Mouse (Mus musculus): ENCODE results near the gene Calhm4. TPM values are rescaled to one million over a fixed set of nuclear protein-coding genes. Genes with fewer than 3 reads are reported as not detected.

The Calhm4 gene
- polyA plus RNA-seq, 1 experiment from 2014 or later: not detected

DNA sequence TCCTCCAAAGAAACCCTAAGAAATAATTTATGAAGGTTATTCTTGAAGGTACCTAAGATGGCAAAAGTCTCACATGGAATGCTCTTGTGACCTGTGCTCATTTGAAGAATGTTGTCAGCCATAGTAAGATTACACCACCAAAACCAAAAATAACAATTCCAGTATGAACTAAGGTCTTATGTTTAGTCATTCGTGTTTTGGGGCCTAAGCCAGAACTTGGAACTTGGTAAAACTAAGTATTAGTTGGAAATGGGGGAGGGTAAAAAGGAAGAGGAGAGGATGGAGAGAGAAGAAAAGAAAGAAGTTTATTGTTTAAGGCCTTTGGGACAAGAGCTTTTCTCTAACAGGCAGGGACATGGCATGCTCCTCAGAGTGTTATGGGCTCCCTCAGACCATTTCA, 25.5 kb upstream of the Calhm4 start:
- H3K27me3 ChIP-seq (ENCODE audit: control insufficient read depth, insufficient read depth, low read length): no peaks in the 10 kb centered on the region
- no peaks in the 10 kb centered on the region for H3K9me3 ChIP-seq (ENCODE audit: control insufficient read depth, low read length)
- no peak overlapping the region for H3K27ac ChIP-seq (replicated peaks; ENCODE audit: low read depth, low read length)
- H3K4me2 ChIP-seq (ENCODE audit: low read length): no peak overlapping the region
- WGBS: 73% methylated on average over 1 of the region's 1 CpGs
- DNase-seq: no peak
- H3K4me3 ChIP-seq (replicated peaks; ENCODE audit: low read depth, low read length): no peak overlapping the region
- H3K9ac ChIP-seq (replicated peaks; ENCODE audit: low read length): no peak overlapping the region
- no peak for ATAC-seq (ENCODE audit: low FRiP score, low TSS enrichment)
- no peaks in the 10 kb centered on the region for H3K36me3 ChIP-seq (ENCODE audit: control insufficient read depth, insufficient read depth, low read length)
- no peaks in the 10 kb centered on the region for H3K4me1 ChIP-seq (ENCODE audit: control insufficient read depth, insufficient read depth, low read length)

DNA sequence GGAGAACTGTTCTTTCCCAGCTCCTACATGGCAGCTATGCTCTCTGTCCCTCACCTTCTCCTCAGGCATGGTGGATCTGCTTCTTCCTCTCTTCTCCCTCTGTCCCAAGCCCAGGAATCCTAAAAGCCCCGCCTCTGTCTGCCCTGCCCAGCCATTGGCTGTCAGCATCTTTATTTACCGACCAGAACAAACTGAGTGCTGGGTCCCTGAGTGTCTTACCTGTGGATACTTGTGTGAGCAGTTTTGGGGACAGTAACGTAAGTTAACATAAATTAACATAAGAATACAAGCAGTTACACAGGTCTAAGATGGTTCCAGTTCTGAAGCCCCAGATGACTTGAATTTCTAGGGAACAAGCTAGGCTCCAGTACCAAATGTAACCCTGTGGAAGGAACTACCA, 22.5 kb upstream of the Calhm4 start:
- H3K9me3 ChIP-seq (ENCODE audit: control insufficient read depth, low read length): no peaks in the 10 kb centered on the region
- ATAC-seq (ENCODE audit: low FRiP score, low TSS enrichment) (no peak), DNase-seq (no peak)
- H3K4me2 ChIP-seq (ENCODE audit: low read length): no peak overlapping the region
- H3K27me3 ChIP-seq (ENCODE audit: control insufficient read depth, insufficient read depth, low read length): no peaks in the 10 kb centered on the region
- H3K27ac ChIP-seq (replicated peaks; ENCODE audit: low read depth, low read length): no peak overlapping the region
- 51% methylated on average over 3 of the region's 3 CpGs for WGBS
- no peak overlapping the region for H3K9ac ChIP-seq (replicated peaks; ENCODE audit: low read length)
- H3K4me3 ChIP-seq (replicated peaks; ENCODE audit: low read depth, low read length): no peak overlapping the region
- H3K36me3 ChIP-seq (ENCODE audit: control insufficient read depth, insufficient read depth, low read length): no peaks in the 10 kb centered on the region
- H3K4me1 ChIP-seq (ENCODE audit: control insufficient read depth, insufficient read depth, low read length): no peaks in the 10 kb centered on the region

DNA sequence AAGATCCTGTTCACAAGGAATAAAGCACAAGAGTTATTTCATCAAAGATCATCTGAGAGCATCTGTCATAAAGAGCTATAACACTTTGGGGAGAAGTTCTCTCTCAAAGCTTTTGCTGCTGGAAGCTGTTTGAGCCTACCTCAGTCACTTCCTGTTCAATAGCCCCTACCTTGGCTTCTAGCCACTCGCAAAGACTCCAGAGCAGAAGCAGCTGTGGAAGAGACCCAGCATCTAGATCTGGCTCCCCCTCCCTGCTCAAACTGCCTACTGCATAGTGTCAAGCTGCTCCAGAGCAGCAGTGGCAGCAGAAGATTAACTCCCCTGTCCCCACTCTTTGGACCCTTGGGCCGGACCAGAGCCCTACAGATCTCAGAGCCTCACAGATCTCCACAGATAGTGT, 9.9 kb upstream of the Calhm4 start:
- no peaks in the 10 kb centered on the region for H3K9me3 ChIP-seq (ENCODE audit: control insufficient read depth, low read length)
- no peak overlapping the region for H3K27ac ChIP-seq (replicated peaks; ENCODE audit: low read depth, low read length)
- ATAC-seq (ENCODE audit: low FRiP score, low TSS enrichment) (no peak), DNase-seq (no peak)
- H3K27me3 ChIP-seq (ENCODE audit: control insufficient read depth, insufficient read depth, low read length): no peaks in the 10 kb centered on the region
- no peaks in the 10 kb centered on the region for H3K36me3 ChIP-seq (ENCODE audit: control insufficient read depth, insufficient read depth, low read length)
- H3K9ac ChIP-seq (replicated peaks; ENCODE audit: low read length): no peak overlapping the region
- whole genome bisulfite sequencing: 94% methylated on average over 2 of the region's 2 CpGs
- no peaks in the 10 kb centered on the region for H3K4me1 ChIP-seq (ENCODE audit: control insufficient read depth, insufficient read depth, low read length)
- H3K4me2 ChIP-seq (ENCODE audit: low read length): no peak overlapping the region
- H3K4me3 ChIP-seq (replicated peaks; ENCODE audit: low read depth, low read length): no peak overlapping the region

DNA sequence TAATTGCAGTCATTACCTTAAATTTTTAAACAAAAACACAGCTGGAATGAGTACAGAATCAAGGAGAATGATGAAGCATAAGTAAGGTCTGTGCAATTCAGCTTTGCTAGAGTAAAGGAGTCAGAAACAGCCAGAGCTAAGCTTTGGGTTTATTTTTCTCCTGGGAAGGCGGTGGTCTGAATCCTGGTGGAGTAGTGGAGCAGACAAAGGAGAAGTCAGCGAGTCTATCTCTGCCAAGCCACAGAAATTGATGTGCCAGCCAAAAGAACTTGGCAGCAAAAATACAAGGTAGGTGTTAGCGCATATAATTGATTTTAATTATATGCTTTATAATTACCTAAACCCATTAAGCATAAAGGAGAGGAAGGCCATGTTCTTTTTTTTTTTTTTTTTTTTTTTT, 6.7 kb downstream of the Calhm4 start, which contains the start of gene Trappc3l:
Gene Trappc3l, plus strand, starts transcription at position 197 of the 400 bp plus-strand sequence.
- Histone ChIP-seq H3K9me3 (ENCODE audit: control insufficient read depth, low read length) (no peaks in the 10 kb centered on the region), H3K9ac (replicated peaks; ENCODE audit: low read length) (no peak within 1 kb of the TSS), H3K27ac (replicated peaks; ENCODE audit: low read depth, low read length) (no peak within 1 kb of the TSS), H3K4me2 (ENCODE audit: low read length) (no peak within 1 kb of the TSS), H3K27me3 (ENCODE audit: control insufficient read depth, insufficient read depth, low read length) (no peaks in the 10 kb centered on the region), H3K36me3 (ENCODE audit: control insufficient read depth, insufficient read depth, low read length) (no peaks in the 10 kb centered on the region), H3K4me3 (replicated peaks; ENCODE audit: low read depth, low read length) (no peak within 1 kb of the TSS), H3K4me1 (ENCODE audit: control insufficient read depth, insufficient read depth, low read length) (no peaks in the 10 kb centered on the region)
- no peak for ATAC-seq (ENCODE audit: low FRiP score, low TSS enrichment)
- WGBS: 77% methylated on average over 3 of the region's 3 CpGs
- DNase-seq: peak; percentile 2

DNA sequence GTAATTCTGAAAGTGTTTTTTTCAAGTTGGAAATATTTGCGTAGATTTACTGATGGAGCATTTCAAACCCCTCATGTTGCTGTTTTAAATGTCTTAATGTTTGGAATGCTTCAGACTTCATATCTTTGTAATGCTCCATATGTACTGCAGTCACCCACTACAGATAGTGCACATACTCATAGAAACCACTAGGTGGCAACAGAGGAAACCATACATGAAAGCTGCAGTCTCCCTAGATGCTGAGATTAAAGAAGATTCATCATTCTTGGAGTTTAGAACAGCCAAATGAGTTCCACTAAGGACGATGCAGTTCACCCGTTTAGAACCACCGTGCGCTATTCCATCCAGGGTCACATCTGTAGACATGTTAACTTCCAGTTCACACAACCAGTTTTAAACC, 7.5 kb downstream of the Calhm4 start:
- DNase-seq (peak; percentile 80), ATAC-seq (ENCODE audit: low FRiP score, low TSS enrichment) (peak; percentile 63; the same call in 1 of the 2 replicates)
- Histone ChIP-seq H3K9me3 (ENCODE audit: control insufficient read depth, low read length) (no peaks in the 10 kb centered on the region), H3K36me3 (ENCODE audit: control insufficient read depth, insufficient read depth, low read length) (no peaks in the 10 kb centered on the region), H3K9ac (replicated peaks; ENCODE audit: low read length) (no peak overlapping the region), H3K4me2 (ENCODE audit: low read length) (no peak overlapping the region), H3K27me3 (ENCODE audit: control insufficient read depth, insufficient read depth, low read length) (no peaks in the 10 kb centered on the region), H3K27ac (replicated peaks; ENCODE audit: low read depth, low read length) (no peak overlapping the region), H3K4me3 (replicated peaks; ENCODE audit: low read depth, low read length) (no peak overlapping the region), H3K4me1 (ENCODE audit: control insufficient read depth, insufficient read depth, low read length) (no peaks in the 10 kb centered on the region)
- 22% methylated on average over 5 of the region's 5 CpGs for WGBS

DNA sequence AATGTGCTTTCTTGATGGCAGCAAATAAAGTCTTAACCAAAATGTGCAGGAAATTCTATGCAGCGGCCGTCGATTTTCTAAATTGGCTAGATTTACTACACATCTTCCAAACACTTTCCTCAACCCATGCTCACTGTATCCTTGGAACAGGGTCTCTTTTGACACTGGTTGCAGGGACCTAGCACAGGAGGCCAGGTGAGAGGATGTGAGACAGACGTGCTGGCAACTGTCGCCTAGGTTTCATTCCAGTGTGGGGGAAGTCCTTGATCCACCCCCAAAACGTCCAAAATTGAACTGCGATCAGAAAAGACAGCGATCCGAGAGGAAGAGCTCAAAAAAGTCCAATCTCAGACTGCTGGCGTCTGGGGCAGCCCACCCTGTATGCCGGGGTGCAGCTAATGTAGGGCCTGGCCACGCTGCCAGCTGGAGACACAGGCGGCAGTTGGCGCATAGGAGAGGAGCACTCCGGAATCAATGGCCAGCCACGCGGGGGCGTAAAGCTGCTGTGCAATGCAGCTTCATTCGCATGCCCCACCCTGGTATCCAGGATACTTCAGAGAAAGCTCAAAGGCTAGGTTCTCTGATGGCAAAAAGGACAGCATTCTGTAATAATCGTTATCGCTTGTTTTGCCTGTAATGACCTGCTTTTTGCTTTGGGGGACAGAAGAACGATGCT, 10.3 kb downstream of the Calhm4 start:
- Histone ChIP-seq H3K27me3 (ENCODE audit: control insufficient read depth, insufficient read depth, low read length) (no peaks in the 10 kb centered on the region), H3K9ac (replicated peaks; ENCODE audit: low read length) (no peak overlapping the region), H3K4me1 (ENCODE audit: control insufficient read depth, insufficient read depth, low read length) (no peaks in the 10 kb centered on the region), H3K27ac (replicated peaks; ENCODE audit: low read depth, low read length) (no peak overlapping the region), H3K4me2 (ENCODE audit: low read length) (peak overlapping the region; percentile 42), H3K4me3 (replicated peaks; ENCODE audit: low read depth, low read length) (0 out of 2 replicates have a peak overlapping the region, but pooled peaks have one; percentile 10), H3K36me3 (ENCODE audit: control insufficient read depth, insufficient read depth, low read length) (no peaks in the 10 kb centered on the region), H3K9me3 (ENCODE audit: control insufficient read depth, low read length) (no peaks in the 10 kb centered on the region)
- peak; percentile 82 for ATAC-seq (ENCODE audit: low FRiP score, low TSS enrichment)
- peak; percentile 92 for DNase-seq
- 23% methylated on average over 22 of the region's 22 CpGs for WGBS

DNA sequence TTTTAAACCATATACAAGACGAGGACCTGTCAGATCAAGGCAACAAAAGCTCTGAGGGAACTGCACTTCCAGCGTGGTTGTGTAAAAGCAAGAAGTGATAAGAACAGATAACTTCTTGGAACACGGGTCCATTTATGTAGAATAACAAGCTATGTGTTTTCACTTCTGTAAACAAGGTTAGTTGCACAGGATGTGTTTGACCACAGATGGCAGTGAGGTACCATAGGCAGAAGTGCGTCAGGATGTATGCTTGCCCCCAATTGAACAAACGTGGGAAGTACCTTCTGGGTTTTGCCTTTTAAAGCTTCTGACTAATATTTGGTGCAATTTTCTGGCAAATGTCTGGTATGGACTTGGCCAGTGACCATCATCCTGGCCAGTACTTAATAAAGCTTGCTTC, 13.8 kb downstream of the Calhm4 start:
- Histone ChIP-seq H3K27ac (replicated peaks; ENCODE audit: low read depth, low read length) (no peak overlapping the region), H3K9ac (replicated peaks; ENCODE audit: low read length) (no peak overlapping the region), H3K27me3 (ENCODE audit: control insufficient read depth, insufficient read depth, low read length) (no peaks in the 10 kb centered on the region), H3K36me3 (ENCODE audit: control insufficient read depth, insufficient read depth, low read length) (no peaks in the 10 kb centered on the region), H3K9me3 (ENCODE audit: control insufficient read depth, low read length) (no peaks in the 10 kb centered on the region), H3K4me3 (replicated peaks; ENCODE audit: low read depth, low read length) (no peak overlapping the region), H3K4me2 (ENCODE audit: low read length) (no peak overlapping the region), H3K4me1 (ENCODE audit: control insufficient read depth, insufficient read depth, low read length) (no peaks in the 10 kb centered on the region)
- DNase-seq (no peak), ATAC-seq (ENCODE audit: low FRiP score, low TSS enrichment) (no peak)
- WGBS: 80% methylated on average over 5 of the region's 5 CpGs

DNA sequence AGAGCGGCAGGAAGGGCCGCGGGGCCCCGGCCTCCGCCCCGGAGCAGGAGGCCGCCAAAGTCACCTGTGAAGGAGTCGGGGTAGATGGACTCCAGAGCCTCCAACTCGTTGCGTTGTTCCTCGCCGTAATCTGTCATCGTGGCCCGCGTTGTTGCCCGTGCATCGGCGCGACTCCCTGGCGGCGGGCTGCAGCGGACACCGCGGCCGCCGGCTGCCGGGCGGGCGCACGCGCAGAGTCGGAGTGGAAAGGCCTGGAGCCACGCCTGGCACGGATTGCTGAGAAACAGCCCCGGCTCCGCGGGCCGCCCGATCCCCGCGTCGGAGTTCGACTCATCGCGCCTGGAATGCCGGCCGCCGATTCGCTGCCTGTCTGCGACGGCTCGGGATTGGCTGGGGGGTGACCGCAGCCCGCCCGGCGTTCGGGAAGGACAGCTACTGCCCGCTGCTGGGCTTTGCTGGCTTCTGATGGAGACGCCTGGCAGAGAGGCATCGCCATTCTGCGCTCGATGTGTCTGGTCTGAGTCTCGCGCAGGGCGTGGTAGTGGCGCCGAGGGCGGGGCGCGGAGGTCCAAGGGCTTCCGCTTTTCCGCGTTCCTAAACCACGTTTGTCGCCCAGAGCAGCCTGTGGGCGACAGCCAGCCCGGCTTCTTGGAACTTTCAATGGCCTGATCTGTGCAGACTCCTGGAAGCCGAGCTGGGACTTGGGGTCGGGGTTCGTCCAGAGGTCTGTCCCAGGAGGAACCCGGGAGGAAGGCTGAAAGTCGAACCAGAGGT, 24.6 kb downstream of the Calhm4 start, which contains the start of gene Rwdd1:
Gene Rwdd1, minus strand, starts transcription at position 323 of the 774 bp plus-strand sequence.
- Histone ChIP-seq H3K9ac (replicated peaks; ENCODE audit: low read length) (peak within 1 kb of the TSS; percentile 89), H3K27me3 (ENCODE audit: control insufficient read depth, insufficient read depth, low read length) (no peaks in the 10 kb centered on the region), H3K27ac (replicated peaks; ENCODE audit: low read depth, low read length) (peak within 1 kb of the TSS; percentile 93), H3K4me1 (ENCODE audit: control insufficient read depth, insufficient read depth, low read length) (peaks cover 14% of the 10 kb centered on the region), H3K4me2 (ENCODE audit: low read length) (peak within 1 kb of the TSS; percentile 77), H3K9me3 (ENCODE audit: control insufficient read depth, low read length) (no peaks in the 10 kb centered on the region), H3K36me3 (ENCODE audit: control insufficient read depth, insufficient read depth, low read length) (no peaks in the 10 kb centered on the region), H3K4me3 (replicated peaks; ENCODE audit: low read depth, low read length) (peak within 1 kb of the TSS; percentile 91)
- DNase-seq: peak; percentile 98
- ATAC-seq (ENCODE audit: low FRiP score, low TSS enrichment): peak; percentile 100
- under 1% methylated on average over 82 of the region's 82 CpGs for WGBS
